Mouse (Mus musculus) heart, embryonic 13.5 days (tissue): Measurements from ENCODE around the gene Smok2a. TPM values are rescaled to one million over a fixed set of nuclear protein-coding genes. Genes with fewer than 3 reads are reported as not detected.
"Not testable (repeated sequence)": the region's sequence is repeated elsewhere in the genome, so short reads cannot be mapped to it uniquely, and the experiment has no call there.

Source experiments
- ATAC-seq: fragments of 200-750 bp; cut with Nextera tagmentation; 2 replicates; pipeline ENCODE4 v1.8.0; 2017; ENCODE audit warnings: moderate TSS enrichment; ENCODE audit not compliant: insufficient number of reproducible peaks, low FRiP score, low TSS enrichment; ENCODE audit errors: extremely low read depth
- H3K27ac ChIP-seq: fragments of 300-500 bp; sonication (generic); replicated peaks from 2 replicates; pipeline ENCODE4 v1.5.1; 2015; ENCODE audit warnings: moderate library complexity, mild to moderate bottlenecking, inconsistent platforms
- H3K27me3 ChIP-seq: fragments of 300-500 bp; sonication (generic); replicated peaks from 2 replicates; pipeline ENCODE4 v1.6.1; 2015; ENCODE audit warnings: mild to moderate bottlenecking, inconsistent platforms
- H3K36me3 ChIP-seq: fragments of 300-500 bp; sonication (generic); 2 replicates; pipeline ENCODE4 v1.6.1; 2015; ENCODE audit warnings: mild to moderate bottlenecking, inconsistent platforms
- H3K4me1 ChIP-seq: fragments of 300-500 bp; sonication (generic); 2 replicates; pipeline ENCODE4 v1.6.1; 2015; ENCODE audit warnings: inconsistent platforms
- H3K4me2 ChIP-seq: fragments of 300-500 bp; sonication (generic); 2 replicates; pipeline ENCODE4 v1.6.1; 2015; ENCODE audit warnings: inconsistent platforms, mild to moderate bottlenecking, moderate library complexity
- H3K4me3 ChIP-seq: fragments of 300-500 bp; sonication (generic); 2 replicates; pipeline ENCODE4 v1.5.1; 2015; ENCODE audit warnings: moderate library complexity, mild to moderate bottlenecking, inconsistent platforms
- H3K9ac ChIP-seq: fragments of 300-500 bp; sonication (generic); 2 replicates; pipeline ENCODE4 v1.6.1; 2015; ENCODE audit warnings: inconsistent platforms, mild to moderate bottlenecking, moderate library complexity
- H3K9me3 ChIP-seq: fragments of 300-500 bp; sonication (generic); 2 replicates; pipeline ENCODE4 v1.6.1; 2016; ENCODE audit warnings: inconsistent platforms
- WGBS: fragments of 180-500 bp; shearing (Covaris S2); methylation state at CpG from one replicate; pipeline ENCODE4 v1.1.7; 2015; ENCODE audit warnings: mixed read lengths; 5-methylcytosine and 5-hydroxymethylcytosine counted together
- polyA plus RNA-seq: library from polyadenylated mRNA; unstranded; fragments of >200 nt; fragmentation: Nextera tagmentation; extraction: Ambion mirVana; gene quantifications from 2 replicates; pipeline ENCODE4 v1.2.1, GENCODE M21; 2015

Smok2a gene
- polyA plus RNA-seq, 1 experiment from 2014 or later, result not detected

DNA sequence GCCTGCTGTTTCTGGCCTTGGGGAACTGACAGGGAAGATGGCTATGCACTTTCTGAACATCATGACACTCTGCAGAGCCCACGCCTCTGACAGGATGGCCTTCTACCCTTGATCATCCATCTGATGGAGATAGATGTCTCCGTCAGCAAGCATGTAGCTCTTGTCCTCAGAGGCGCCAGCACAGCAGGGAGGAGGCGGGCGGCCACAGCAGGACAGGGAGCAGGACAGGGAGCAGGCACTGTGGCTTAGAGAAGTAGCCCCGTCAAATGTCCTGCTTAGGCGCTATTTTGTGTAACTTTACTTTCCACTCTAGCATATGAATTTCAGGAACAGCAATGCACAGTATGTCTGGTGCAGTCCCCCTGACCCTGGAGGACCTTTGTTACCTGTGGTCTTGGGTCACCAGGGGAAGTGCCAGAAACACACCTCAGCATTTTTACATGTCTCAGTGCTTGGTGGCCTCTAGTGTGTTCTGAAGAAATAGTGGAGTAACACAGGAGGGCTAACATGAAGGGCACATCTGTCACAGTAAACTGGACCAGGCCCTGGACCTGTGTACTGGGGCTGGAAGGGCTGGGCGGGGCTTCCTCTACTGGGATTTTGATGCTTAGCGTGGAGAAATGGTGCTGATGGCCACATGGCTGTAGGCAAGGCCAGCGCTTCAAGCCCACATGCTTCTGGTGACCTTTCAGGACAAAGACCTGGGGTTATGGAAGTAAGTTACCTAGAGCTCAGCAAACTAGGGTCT, 30.0 kb upstream of the Smok2a start:
- peaks cover 65% of the 10 kb centered on the region for H3K9me3 ChIP-seq

GRCm38 (mm10) chr17:13196486-13196885, 24.5 kb upstream of the Smok2a start:
- peaks cover 61% of the 10 kb centered on the region for H3K9me3 ChIP-seq
- H3K4me1 ChIP-seq, H3K27me3 ChIP-seq, H3K4me3 ChIP-seq, H3K4me2 ChIP-seq, H3K9ac ChIP-seq, ATAC-seq, H3K36me3 ChIP-seq, H3K27ac ChIP-seq: not testable (repeated sequence)
- 52% methylated on average over 4 of the region's 4 CpGs for WGBS

More for the DNA sequence above, 30.0 kb upstream of the Smok2a start:
- H3K4me3 ChIP-seq, H3K4me2 ChIP-seq, H3K27ac ChIP-seq, H3K27me3 ChIP-seq, ATAC-seq, H3K9ac ChIP-seq, H3K4me1 ChIP-seq, H3K36me3 ChIP-seq: not testable (repeated sequence)
- WGBS, result 71% methylated on average over 10 of the region's 10 CpGs

DNA sequence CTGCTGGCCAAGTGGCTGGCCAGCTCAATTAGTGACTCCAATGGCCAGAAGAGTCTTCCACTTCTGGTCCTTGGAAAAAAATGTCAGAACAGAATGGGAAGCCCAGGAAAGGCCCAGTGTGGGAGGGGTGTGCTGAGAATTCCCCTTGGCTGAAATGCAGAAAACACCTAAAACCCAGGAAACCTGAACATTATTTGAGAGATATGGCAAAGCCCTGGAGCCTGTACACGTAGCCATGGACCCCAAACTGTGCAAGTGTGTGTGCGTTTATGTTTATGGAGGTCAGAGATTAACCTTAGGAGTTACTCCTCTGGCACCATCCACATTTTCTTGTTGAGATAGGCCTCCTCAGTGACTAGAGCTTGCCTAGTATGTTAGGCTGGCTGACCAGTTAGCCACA, 22.2 kb upstream of the Smok2a start:
- H3K9me3 ChIP-seq, result peaks cover 52% of the 10 kb centered on the region
- H3K27me3 ChIP-seq, H3K4me3 ChIP-seq, H3K27ac ChIP-seq, H3K9ac ChIP-seq, ATAC-seq, H3K36me3 ChIP-seq, H3K4me2 ChIP-seq, H3K4me1 ChIP-seq: not testable (repeated sequence)
- 67% methylated on average over 2 of the region's 2 CpGs for WGBS

- H3K4me2 ChIP-seq, H3K27me3 ChIP-seq, H3K27ac ChIP-seq, H3K4me3 ChIP-seq, H3K9ac ChIP-seq, H3K4me1 ChIP-seq, H3K36me3 ChIP-seq, ATAC-seq: not testable (repeated sequence)
- 72% methylated on average over 8 of the region's 9 CpGs for WGBS
- peaks cover 50% of the 10 kb centered on the region for H3K9me3 ChIP-seq
These were observed 21.0 kb upstream of the Smok2a start for GRCm38 (mm10) chr17:13199880-13200409.

DNA sequence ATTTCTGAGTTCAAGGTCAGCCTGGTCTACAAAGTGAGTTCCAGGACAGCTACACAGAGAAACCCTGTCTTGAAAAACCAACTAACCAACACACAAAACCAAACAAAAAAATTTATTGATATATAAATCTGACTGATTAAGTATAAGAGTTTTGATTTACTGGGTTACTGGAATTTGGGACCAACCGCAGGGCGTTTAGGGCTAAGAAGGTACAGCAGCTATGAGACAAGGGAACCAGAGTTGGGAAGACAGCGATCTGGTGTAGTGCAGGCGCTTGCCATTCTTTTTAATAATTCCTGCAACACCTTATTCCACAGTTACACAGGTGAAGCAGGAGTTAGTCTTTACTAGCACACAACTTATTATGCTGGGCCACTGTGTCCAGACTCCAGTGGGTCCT, 19.4 kb upstream of the Smok2a start:
- H3K27ac ChIP-seq, H3K36me3 ChIP-seq, H3K4me2 ChIP-seq, H3K4me1 ChIP-seq, ATAC-seq, H3K27me3 ChIP-seq, H3K4me3 ChIP-seq, H3K9ac ChIP-seq: not testable (repeated sequence)
- peaks cover 46% of the 10 kb centered on the region for H3K9me3 ChIP-seq
- 73% methylated on average over 4 of the region's 4 CpGs for WGBS

GRCm38 (mm10) chr17:13202453-13203107, 18.4 kb upstream of the Smok2a start:
- H3K36me3 ChIP-seq, H3K4me2 ChIP-seq, H3K4me1 ChIP-seq, H3K9ac ChIP-seq, H3K4me3 ChIP-seq, H3K27me3 ChIP-seq, H3K27ac ChIP-seq, ATAC-seq: not testable (repeated sequence)
- peaks cover 53% of the 10 kb centered on the region for H3K9me3 ChIP-seq
- 63% methylated on average over 2 of the region's 3 CpGs for WGBS

DNA sequence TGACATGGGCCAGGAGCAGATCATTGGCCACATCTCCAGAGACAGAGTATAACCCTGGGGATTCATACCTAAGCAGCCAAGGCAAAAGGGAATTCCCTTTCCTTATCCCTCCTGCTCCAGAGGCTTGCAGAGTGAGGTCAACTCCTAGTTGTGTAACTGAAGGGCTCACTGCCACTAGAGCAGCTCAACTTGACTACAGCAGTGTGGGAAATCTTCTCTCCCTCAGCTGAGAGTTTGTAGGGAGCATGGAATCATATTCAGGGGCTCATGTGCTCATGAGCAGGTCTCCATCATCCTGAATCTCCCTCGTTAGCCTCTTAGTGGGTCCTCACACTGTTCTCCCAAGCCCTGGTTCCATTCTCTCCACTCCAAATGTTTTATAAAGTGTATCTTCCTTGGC, 15.7 kb upstream of the Smok2a start:
- not testable (repeated sequence) for H3K27ac ChIP-seq, H3K4me1 ChIP-seq, H3K4me2 ChIP-seq, H3K9ac ChIP-seq, H3K27me3 ChIP-seq, H3K4me3 ChIP-seq, ATAC-seq, H3K36me3 ChIP-seq
- 67% methylated on average over 1 of the region's 1 CpGs for WGBS
- peaks cover 58% of the 10 kb centered on the region for H3K9me3 ChIP-seq

DNA sequence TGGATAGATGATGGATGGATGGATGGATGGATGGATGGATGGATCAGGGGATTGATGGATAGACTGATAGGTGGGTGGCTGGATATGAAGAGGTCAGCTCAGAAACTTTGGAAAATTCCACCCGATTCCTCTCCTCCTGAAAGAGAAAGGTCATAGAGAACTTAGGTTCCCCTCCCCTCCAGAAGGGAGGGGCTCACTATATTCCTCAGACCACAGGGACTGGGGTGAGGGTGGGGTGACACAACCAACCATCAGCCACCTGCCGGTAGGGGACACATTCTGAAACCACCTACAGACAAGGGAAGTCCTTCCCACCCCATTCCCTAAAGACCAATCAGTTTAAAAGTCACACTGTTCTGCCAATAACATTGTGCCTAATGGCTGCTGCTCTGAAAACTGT, 14.5 kb upstream of the Smok2a start:
- peaks cover 57% of the 10 kb centered on the region for H3K9me3 ChIP-seq
- no peak overlapping the region for H3K9ac ChIP-seq
- WGBS, result 77% methylated on average over 2 of the region's 2 CpGs
- H3K4me1 ChIP-seq, result no peaks in the 10 kb centered on the region
- H3K4me2 ChIP-seq, result no peak overlapping the region
- 0 out of 2 replicates have a peak, but pooled peaks have one; percentile 10 for ATAC-seq
- H3K27ac ChIP-seq, result no peak overlapping the region
- H3K27me3 ChIP-seq, result no peaks in the 10 kb centered on the region
- H3K4me3 ChIP-seq, result no peak overlapping the region
- H3K36me3 ChIP-seq, result no peaks in the 10 kb centered on the region

DNA sequence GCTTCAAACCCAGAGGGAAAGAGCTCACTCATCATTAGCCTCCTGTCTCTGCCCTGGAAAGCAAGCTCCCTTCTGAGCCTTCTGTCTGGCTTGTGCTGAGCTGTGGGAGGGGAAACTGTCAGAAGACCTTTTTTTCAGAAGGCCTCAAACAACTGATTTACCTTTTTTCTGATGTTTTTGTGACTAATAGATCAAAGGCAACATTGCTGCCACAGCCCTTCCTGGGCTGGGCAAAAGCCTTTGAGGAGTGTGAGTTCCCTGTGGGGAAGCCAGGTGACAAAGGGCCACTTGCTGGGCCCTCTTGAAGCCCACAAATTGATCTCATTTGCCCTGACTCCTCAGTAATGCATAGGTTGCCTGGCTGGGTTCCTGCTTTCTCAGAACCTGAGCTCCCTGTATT, 12.5 kb upstream of the Smok2a start:
- not testable (repeated sequence) for H3K9ac ChIP-seq, H3K4me2 ChIP-seq, H3K4me1 ChIP-seq, H3K36me3 ChIP-seq, H3K27ac ChIP-seq, ATAC-seq, H3K4me3 ChIP-seq, H3K27me3 ChIP-seq
- H3K9me3 ChIP-seq, result peaks cover 70% of the 10 kb centered on the region

DNA sequence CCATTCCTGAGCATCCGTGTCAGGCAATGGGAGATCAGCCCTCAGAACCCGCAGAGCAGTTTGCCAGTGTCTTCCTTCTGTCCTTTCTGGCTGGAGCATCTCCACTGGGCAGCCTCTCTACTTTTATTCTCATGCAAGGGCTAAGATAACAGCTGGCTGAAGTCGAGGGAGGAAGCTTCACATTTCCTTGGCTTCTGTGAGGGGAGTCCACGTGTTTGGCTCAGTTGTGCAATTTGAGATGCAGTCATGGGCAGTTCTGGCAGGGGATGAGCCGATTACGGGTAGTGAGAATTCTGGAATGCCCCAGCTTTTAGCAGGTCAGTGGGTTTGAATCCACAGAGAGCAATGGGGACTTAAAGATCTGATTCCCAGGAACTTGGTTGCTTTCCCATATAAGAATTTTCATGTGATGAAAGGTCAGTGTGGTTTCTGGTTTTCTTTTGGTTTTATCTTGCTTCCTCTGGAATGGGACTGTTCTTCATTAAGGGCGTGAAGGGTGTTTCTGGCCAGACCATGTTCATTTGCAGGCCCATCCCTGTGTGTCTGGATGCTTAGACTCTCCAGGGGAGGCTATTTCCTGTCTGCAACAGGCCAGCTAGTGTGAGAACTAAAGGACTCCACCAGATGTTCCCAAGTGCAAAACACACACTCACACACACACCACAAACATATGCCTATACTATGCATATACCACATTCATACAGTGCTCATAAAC, 8.7 kb upstream of the Smok2a start:
- no peak overlapping the region for H3K4me2 ChIP-seq

GRCm38 (mm10) chr17:13214169-13214568, 6.8 kb upstream of the Smok2a start:
- H3K27me3 ChIP-seq, result no peaks in the 10 kb centered on the region
- 50% methylated on average over 4 of the region's 4 CpGs for WGBS

More for the DNA sequence above, 8.7 kb upstream of the Smok2a start:
- H3K27ac ChIP-seq, result no peak overlapping the region
- no peak for ATAC-seq
- 59% methylated on average over 7 of the region's 7 CpGs for WGBS
- no peak overlapping the region for H3K4me3 ChIP-seq
- H3K4me1 ChIP-seq, result no peaks in the 10 kb centered on the region
- H3K27me3 ChIP-seq, result no peaks in the 10 kb centered on the region
- peaks cover 90% of the 10 kb centered on the region for H3K9me3 ChIP-seq
- H3K9ac ChIP-seq, result no peak overlapping the region
- no peaks in the 10 kb centered on the region for H3K36me3 ChIP-seq

More at GRCm38 (mm10) chr17:13214169-13214568, 6.8 kb upstream of the Smok2a start:
- H3K36me3 ChIP-seq, result no peaks in the 10 kb centered on the region
- H3K9me3 ChIP-seq, result peaks cover 94% of the 10 kb centered on the region
- H3K27ac ChIP-seq, result no peak overlapping the region
- ATAC-seq, result no peak
- H3K4me2 ChIP-seq, result no peak overlapping the region
- H3K4me1 ChIP-seq, result no peaks in the 10 kb centered on the region
- no peak overlapping the region for H3K4me3 ChIP-seq
- no peak overlapping the region for H3K9ac ChIP-seq
